Mouse (Mus musculus): ENCODE results near the gene Ccdc71l. TPM values are rescaled to one million over a fixed set of nuclear protein-coding genes. Genes with fewer than 3 reads are reported as not detected.

The Ccdc71l gene
- 1.5 and 1.8 TPM in 2 replicates for polyA plus RNA-seq (2015; fragmentation: Nextera tagmentation; extraction: Ambion mirVana)

GRCm38 (mm10) chr12:32378528-32379295, at the start of gene Ccdc71l:
TSS of gene Ccdc71l (plus strand) at chr12:32378704.
- H3K27me3 ChIP-seq (ENCODE audit: control insufficient read depth, insufficient read depth, low read length): no peaks in the 10 kb centered on the region
- peak within 1 kb of the TSS; percentile 79 for H3K4me2 ChIP-seq (ENCODE audit: low read depth, low read length)
- no peaks in the 10 kb centered on the region for H3K36me3 ChIP-seq (ENCODE audit: control insufficient read depth, insufficient read depth)
- H3K9ac ChIP-seq (ENCODE audit: low read length): peak within 1 kb of the TSS; percentile 95
- peak within 1 kb of the TSS; percentile 90 for H3K4me3 ChIP-seq (ENCODE audit: low read length)
- ATAC-seq (replicated peaks; ENCODE audit: extremely low read depth, insufficient read depth, low FRiP score): peak; percentile 77
- H3K27ac ChIP-seq (ENCODE audit: low read length): peak within 1 kb of the TSS; percentile 96
- WGBS: under 1% methylated on average over 68 of the region's 78 CpGs
- no peaks in the 10 kb centered on the region for H3K9me3 ChIP-seq (replicated peaks; ENCODE audit: control insufficient read depth, low read length)
- H3K4me1 ChIP-seq (ENCODE audit: control insufficient read depth, insufficient read depth, low read length): peaks cover 18% of the 10 kb centered on the region

GRCm38 (mm10) chr12:32339078-32339477, 39.4 kb upstream of the Ccdc71l start:
- Histone ChIP-seq H3K36me3 (ENCODE audit: control insufficient read depth, insufficient read depth) (no peaks in the 10 kb centered on the region), H3K27ac (ENCODE audit: low read length) (no peak overlapping the region), H3K9me3 (replicated peaks; ENCODE audit: control insufficient read depth, low read length) (no peaks in the 10 kb centered on the region), H3K27me3 (ENCODE audit: control insufficient read depth, insufficient read depth, low read length) (no peaks in the 10 kb centered on the region), H3K4me1 (ENCODE audit: control insufficient read depth, insufficient read depth, low read length) (no peaks in the 10 kb centered on the region), H3K4me3 (ENCODE audit: low read length) (no peak overlapping the region), H3K4me2 (ENCODE audit: low read depth, low read length) (no peak overlapping the region), H3K9ac (ENCODE audit: low read length) (no peak overlapping the region)
- no peak for ATAC-seq (replicated peaks; ENCODE audit: extremely low read depth, insufficient read depth, low FRiP score)
- WGBS: 63% methylated on average over 1 of the region's 1 CpGs

DNA sequence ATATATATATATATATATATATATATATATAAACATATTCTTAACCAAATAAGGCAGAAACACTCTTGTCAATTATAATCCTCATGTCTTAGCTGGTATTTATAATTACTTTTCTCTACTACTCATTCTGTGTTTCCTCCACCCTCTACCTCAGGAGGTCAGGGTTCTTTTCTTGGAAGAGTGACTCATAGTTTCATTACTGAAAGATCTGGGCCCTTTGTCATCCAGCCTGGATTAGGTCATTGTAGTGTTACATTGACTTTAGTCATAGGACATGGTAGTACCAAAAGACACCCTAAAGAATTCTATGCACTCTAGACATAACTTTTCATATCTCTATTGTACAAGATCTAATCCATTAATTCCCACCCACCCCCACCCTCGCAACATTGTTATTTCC, 35.0 kb upstream of the Ccdc71l start:
- H3K9ac ChIP-seq (ENCODE audit: low read length): no peak overlapping the region
- no peak overlapping the region for H3K4me2 ChIP-seq (ENCODE audit: low read depth, low read length)
- no peak overlapping the region for H3K4me3 ChIP-seq (ENCODE audit: low read length)
- no peaks in the 10 kb centered on the region for H3K4me1 ChIP-seq (ENCODE audit: control insufficient read depth, insufficient read depth, low read length)
- WGBS: 71% methylated on average over 1 of the region's 1 CpGs
- no peak overlapping the region for H3K27ac ChIP-seq (ENCODE audit: low read length)
- no peak for ATAC-seq (replicated peaks; ENCODE audit: extremely low read depth, insufficient read depth, low FRiP score)
- H3K36me3 ChIP-seq (ENCODE audit: control insufficient read depth, insufficient read depth): no peaks in the 10 kb centered on the region
- no peaks in the 10 kb centered on the region for H3K27me3 ChIP-seq (ENCODE audit: control insufficient read depth, insufficient read depth, low read length)
- no peaks in the 10 kb centered on the region for H3K9me3 ChIP-seq (replicated peaks; ENCODE audit: control insufficient read depth, low read length)

- WGBS: 78% methylated on average over 4 of the region's 4 CpGs
- Histone ChIP-seq H3K27ac (ENCODE audit: low read length) (no peak overlapping the region), H3K36me3 (ENCODE audit: control insufficient read depth, insufficient read depth) (no peaks in the 10 kb centered on the region), H3K4me1 (ENCODE audit: control insufficient read depth, insufficient read depth, low read length) (no peaks in the 10 kb centered on the region), H3K27me3 (ENCODE audit: control insufficient read depth, insufficient read depth, low read length) (no peaks in the 10 kb centered on the region), H3K9ac (ENCODE audit: low read length) (no peak overlapping the region), H3K9me3 (replicated peaks; ENCODE audit: control insufficient read depth, low read length) (no peaks in the 10 kb centered on the region), H3K4me3 (ENCODE audit: low read length) (no peak overlapping the region), H3K4me2 (ENCODE audit: low read depth, low read length) (no peak overlapping the region)
- ATAC-seq (replicated peaks; ENCODE audit: extremely low read depth, insufficient read depth, low FRiP score): no peak
Measured at GRCm38 (mm10) chr12:32346121-32346520, 32.4 kb upstream of the Ccdc71l start.

GRCm38 (mm10) chr12:32348493-32348892, 30.0 kb upstream of the Ccdc71l start:
- H3K4me2 ChIP-seq (ENCODE audit: low read depth, low read length): no peak overlapping the region
- 69% methylated on average over 3 of the region's 3 CpGs for WGBS
- no peak for ATAC-seq (replicated peaks; ENCODE audit: extremely low read depth, insufficient read depth, low FRiP score)

GRCm38 (mm10) chr12:32351874-32352273, 26.6 kb upstream of the Ccdc71l start:
- no peak overlapping the region for H3K9ac ChIP-seq (ENCODE audit: low read length)
- no peaks in the 10 kb centered on the region for H3K36me3 ChIP-seq (ENCODE audit: control insufficient read depth, insufficient read depth)
- WGBS: 50% methylated on average over 1 of the region's 1 CpGs
- no peak overlapping the region for H3K27ac ChIP-seq (ENCODE audit: low read length)
- no peak for ATAC-seq (replicated peaks; ENCODE audit: extremely low read depth, insufficient read depth, low FRiP score)
- H3K9me3 ChIP-seq (replicated peaks; ENCODE audit: control insufficient read depth, low read length): peaks cover 4% of the 10 kb centered on the region; the same call in 1 of the 2 replicates
- H3K4me2 ChIP-seq (ENCODE audit: low read depth, low read length): no peak overlapping the region
- no peaks in the 10 kb centered on the region for H3K27me3 ChIP-seq (ENCODE audit: control insufficient read depth, insufficient read depth, low read length)
- H3K4me3 ChIP-seq (ENCODE audit: low read length): no peak overlapping the region
- no peaks in the 10 kb centered on the region for H3K4me1 ChIP-seq (ENCODE audit: control insufficient read depth, insufficient read depth, low read length)

More at GRCm38 (mm10) chr12:32348493-32348892, 30.0 kb upstream of the Ccdc71l start:
- no peak overlapping the region for H3K9ac ChIP-seq (ENCODE audit: low read length)
- H3K4me1 ChIP-seq (ENCODE audit: control insufficient read depth, insufficient read depth, low read length): no peaks in the 10 kb centered on the region
- H3K27ac ChIP-seq (ENCODE audit: low read length): no peak overlapping the region
- no peaks in the 10 kb centered on the region for H3K36me3 ChIP-seq (ENCODE audit: control insufficient read depth, insufficient read depth)
- H3K9me3 ChIP-seq (replicated peaks; ENCODE audit: control insufficient read depth, low read length): no peaks in the 10 kb centered on the region
- H3K27me3 ChIP-seq (ENCODE audit: control insufficient read depth, insufficient read depth, low read length): no peaks in the 10 kb centered on the region
- H3K4me3 ChIP-seq (ENCODE audit: low read length): no peak overlapping the region

GRCm38 (mm10) chr12:32379296-32379725, 807 bp downstream of the Ccdc71l start:
- H3K36me3 ChIP-seq (ENCODE audit: control insufficient read depth, insufficient read depth): no peaks in the 10 kb centered on the region
- no peaks in the 10 kb centered on the region for H3K9me3 ChIP-seq (replicated peaks; ENCODE audit: control insufficient read depth, low read length)
- peak; percentile 79 for ATAC-seq (replicated peaks; ENCODE audit: extremely low read depth, insufficient read depth, low FRiP score)
- H3K27me3 ChIP-seq (ENCODE audit: control insufficient read depth, insufficient read depth, low read length): no peaks in the 10 kb centered on the region
- peak overlapping the region; percentile 96 for H3K27ac ChIP-seq (ENCODE audit: low read length)
- WGBS: under 1% methylated on average over 65 of the region's 67 CpGs
- H3K4me3 ChIP-seq (ENCODE audit: low read length): peak overlapping the region; percentile 90
- H3K4me1 ChIP-seq (ENCODE audit: control insufficient read depth, insufficient read depth, low read length): peaks cover 18% of the 10 kb centered on the region
- peak overlapping the region; percentile 79 for H3K4me2 ChIP-seq (ENCODE audit: low read depth, low read length)
- H3K9ac ChIP-seq (ENCODE audit: low read length): peak overlapping the region; percentile 95

DNA sequence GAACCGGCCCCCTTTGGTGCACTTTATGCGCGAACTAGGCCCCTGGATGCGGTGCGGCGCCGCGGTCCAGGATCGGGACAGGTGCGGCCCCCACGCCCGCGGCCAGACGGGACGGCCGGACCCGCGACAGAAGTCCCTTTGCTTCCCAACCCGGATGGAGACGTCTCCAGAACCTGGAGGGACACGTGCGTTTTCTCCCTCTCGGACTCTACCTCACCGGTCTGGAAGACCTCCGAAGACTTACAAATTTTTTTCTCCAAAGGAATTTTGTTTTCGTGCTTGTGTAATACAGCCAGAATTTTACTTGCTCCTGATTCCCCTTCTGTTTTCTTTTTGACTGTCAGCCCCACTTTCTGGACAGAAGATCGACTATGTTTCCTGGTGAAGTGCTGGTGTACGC, 1.2 kb downstream of the Ccdc71l start:
- peak overlapping the region; percentile 96 for H3K27ac ChIP-seq (ENCODE audit: low read length)
- peak overlapping the region; percentile 90 for H3K4me3 ChIP-seq (ENCODE audit: low read length)
- WGBS: 1% methylated on average over 28 of the region's 28 CpGs
- H3K9ac ChIP-seq (ENCODE audit: low read length): peak overlapping the region; percentile 95
- peak overlapping the region; percentile 79 for H3K4me2 ChIP-seq (ENCODE audit: low read depth, low read length)
- H3K36me3 ChIP-seq (ENCODE audit: control insufficient read depth, insufficient read depth): no peaks in the 10 kb centered on the region
- no peak for ATAC-seq (replicated peaks; ENCODE audit: extremely low read depth, insufficient read depth, low FRiP score)
- H3K4me1 ChIP-seq (ENCODE audit: control insufficient read depth, insufficient read depth, low read length): peaks cover 18% of the 10 kb centered on the region
- no peaks in the 10 kb centered on the region for H3K27me3 ChIP-seq (ENCODE audit: control insufficient read depth, insufficient read depth, low read length)
- no peaks in the 10 kb centered on the region for H3K9me3 ChIP-seq (replicated peaks; ENCODE audit: control insufficient read depth, low read length)

GRCm38 (mm10) chr12:32380457-32380856, 2.0 kb downstream of the Ccdc71l start:
- 63% methylated on average over 3 of the region's 3 CpGs for WGBS
- H3K4me3 ChIP-seq (ENCODE audit: low read length): peak overlapping the region; percentile 41
- peak overlapping the region; percentile 15; the same call in 1 of the 2 replicates for H3K9ac ChIP-seq (ENCODE audit: low read length)
- H3K9me3 ChIP-seq (replicated peaks; ENCODE audit: control insufficient read depth, low read length): no peaks in the 10 kb centered on the region
- peak overlapping the region; percentile 67 for H3K4me2 ChIP-seq (ENCODE audit: low read depth, low read length)
- peaks cover 18% of the 10 kb centered on the region for H3K4me1 ChIP-seq (ENCODE audit: control insufficient read depth, insufficient read depth, low read length)
- ATAC-seq (replicated peaks; ENCODE audit: extremely low read depth, insufficient read depth, low FRiP score): no peak
- no peak overlapping the region for H3K27ac ChIP-seq (ENCODE audit: low read length)
- H3K27me3 ChIP-seq (ENCODE audit: control insufficient read depth, insufficient read depth, low read length): no peaks in the 10 kb centered on the region
- H3K36me3 ChIP-seq (ENCODE audit: control insufficient read depth, insufficient read depth): no peaks in the 10 kb centered on the region

Measured in heart, embryonic 16.5 days (tissue).